Mouse (Mus musculus) right cerebral cortex, postnatal 36 days (tissue): ENCODE data around the gene Eif4enif1.
"Not testable (repeated sequence)": the region's sequence is repeated elsewhere in the genome, so short reads cannot be mapped to it uniquely, and the experiment has no call there.

Experiments
- DNase-seq, 2 experiments: peaks; one replicate each; pipeline ENCODE4 v3.0.0; 2022; ENCODE audit warnings: low spot score in 2 of 2, mixed read lengths in 1 of 2

Eif4enif1 gene

DNA sequence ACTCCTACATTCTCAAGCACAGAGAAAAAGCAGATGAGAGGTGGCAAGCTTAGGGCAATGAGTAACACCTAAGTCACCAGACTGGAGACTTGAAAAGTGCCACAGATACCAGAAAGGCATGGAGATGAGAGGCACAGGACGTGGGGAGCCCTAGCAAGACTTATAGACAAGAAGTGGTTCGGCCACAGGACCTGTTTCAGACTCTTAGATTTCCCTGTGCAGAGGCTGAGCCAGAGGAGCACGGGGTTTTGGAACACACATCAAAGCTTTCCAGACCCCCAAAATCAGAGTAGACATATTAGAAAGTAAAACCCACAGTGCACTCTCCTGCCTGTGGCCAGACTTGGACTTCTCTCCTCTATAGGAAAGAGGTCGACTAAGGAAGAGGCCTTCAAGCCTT is 20.9 kb upstream of the Eif4enif1 start:
- DNase-seq, result peak; percentile 73 to 80

- not testable (repeated sequence) for DNase-seq
Measured at GRCm38 (mm10) chr11:3181971-3182370, 20.2 kb upstream of the Eif4enif1 start.

- DNase-seq, result not testable (repeated sequence)
Measured at GRCm38 (mm10) chr11:3182707-3183106, 19.5 kb upstream of the Eif4enif1 start.

GRCm38 (mm10) chr11:3193363-3193762 is 8.8 kb upstream of the Eif4enif1 start, which contains the start of gene Sfi1:
TSS of gene Sfi1 (minus strand) at chr11:3193463.
- DNase-seq, result no peak

- not testable (repeated sequence) for DNase-seq
Measured at GRCm38 (mm10) chr11:3200636-3201035, 1.6 kb upstream of the Eif4enif1 start.

GRCm38 (mm10) chr11:3201326-3202230 is 614 bp upstream of the Eif4enif1 start:
- no peak for DNase-seq

DNA sequence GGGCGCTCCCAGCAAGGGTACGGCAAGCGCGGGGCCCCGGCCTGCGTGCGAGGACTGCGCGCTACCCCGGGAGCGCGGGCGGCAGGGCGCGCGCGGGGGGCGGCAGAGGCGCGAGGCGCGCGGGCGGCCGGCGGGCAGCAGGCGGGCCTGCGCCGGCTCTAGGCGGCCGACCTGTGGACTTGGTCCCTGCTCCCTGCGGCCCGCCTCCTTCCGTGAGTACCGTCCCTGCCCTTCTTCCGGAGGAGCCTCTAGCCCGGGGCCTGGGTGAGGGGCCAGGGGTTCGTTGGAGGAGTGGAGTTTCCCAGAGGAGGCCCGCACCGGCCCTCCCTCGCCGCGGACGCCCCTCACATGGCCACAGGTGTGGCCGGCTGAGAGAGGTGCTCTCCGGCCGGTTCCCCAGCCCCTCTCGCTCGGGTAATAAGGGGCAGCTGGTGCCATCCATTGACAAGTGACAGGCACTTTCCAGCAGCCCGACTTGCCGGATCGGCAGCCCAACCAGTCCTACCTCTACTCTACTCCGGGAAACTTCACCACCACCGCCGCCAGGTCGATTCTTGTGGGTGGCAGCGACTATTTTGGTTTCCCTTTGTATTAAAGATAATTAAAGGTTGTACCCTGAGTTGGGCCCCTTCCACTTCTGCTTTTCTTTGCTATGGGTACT is 719 bp downstream of the Eif4enif1 start:
- peak in 1 of 2 experiments; percentile 30 for DNase-seq

DNA sequence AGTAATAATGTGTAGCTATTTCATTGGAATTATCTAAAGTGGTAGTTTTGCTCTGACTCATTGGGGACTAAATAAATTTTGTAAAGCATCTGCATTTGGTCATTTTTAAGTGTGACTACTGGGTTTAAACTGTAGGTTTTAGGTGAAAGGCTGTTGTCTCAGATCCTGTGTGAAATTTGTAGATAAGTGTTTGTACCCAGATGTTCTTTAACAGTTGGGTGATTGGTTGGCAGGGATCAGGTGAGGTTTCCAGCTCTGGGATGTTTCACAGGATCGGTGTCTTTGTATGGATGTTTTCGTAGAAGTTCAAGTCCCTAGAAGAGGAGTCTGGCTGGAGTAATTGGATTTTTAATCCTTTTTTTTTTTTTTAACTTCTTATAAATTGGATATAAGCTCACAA is 1.6 kb downstream of the Eif4enif1 start:
- no peak for DNase-seq

DNA sequence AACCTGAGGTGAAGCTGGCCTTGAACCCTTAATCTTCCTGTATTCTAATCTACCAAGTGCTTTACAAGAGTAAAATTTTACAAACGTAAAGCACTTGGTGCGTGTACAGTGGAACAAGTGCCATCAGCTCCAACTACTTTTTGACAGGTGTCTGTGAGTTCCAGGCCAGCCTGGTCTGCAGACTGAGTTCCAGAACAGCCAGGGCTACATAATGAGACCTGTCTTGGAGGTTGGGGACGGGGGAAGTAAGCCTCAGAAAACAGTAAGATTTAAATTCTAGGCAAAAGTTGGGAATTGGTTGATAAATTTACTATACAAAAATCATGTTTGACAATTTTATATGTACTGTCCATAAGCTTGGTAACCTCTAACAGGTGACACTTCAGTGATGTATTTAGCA is 3.0 kb downstream of the Eif4enif1 start:
- no peak for DNase-seq

GRCm38 (mm10) chr11:3206783-3207182 is 4.6 kb downstream of the Eif4enif1 start:
- DNase-seq, result no peak

DNA sequence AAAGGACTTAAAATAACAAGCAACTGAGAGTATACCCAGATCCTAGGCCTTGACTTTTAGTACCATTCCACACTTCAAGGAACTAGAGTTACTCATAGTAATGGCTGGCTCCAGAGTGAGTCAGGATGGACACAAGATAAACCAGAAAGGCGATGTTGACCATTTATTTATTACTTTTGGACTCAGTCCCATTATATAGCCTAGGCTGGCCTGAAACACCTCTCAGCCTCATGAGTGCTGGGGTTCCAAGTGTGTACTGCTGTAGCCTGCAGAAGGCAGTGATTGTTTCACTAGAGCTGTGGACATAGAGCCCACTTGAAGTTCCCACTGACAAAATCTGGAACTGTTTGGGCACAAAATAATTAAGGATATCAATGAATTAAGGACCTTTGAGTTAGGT is 10.3 kb downstream of the Eif4enif1 start:
- DNase-seq, result no peak

GRCm38 (mm10) chr11:3223105-3223504 is 20.9 kb downstream of the Eif4enif1 start:
- DNase-seq, result no peak

DNA sequence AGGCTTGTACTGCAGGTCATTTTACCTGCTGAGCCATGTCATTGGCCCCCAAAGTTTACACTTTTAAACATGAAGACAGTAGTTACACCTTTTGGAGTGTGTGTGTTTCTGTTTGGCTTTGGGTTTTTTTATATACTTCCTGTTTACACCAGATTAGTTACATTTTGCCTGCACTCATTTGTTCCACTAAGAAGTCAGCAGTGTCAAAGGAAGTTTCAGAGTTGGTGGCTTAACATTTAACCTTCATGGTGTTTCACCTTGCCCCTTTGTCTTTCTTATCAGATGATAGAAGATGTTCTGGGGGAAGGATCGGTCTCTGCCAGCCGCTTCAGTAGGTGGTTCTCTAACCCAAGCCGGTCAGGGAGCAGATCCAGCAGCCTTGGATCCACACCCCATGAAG is 24.9 kb downstream of the Eif4enif1 start:
- no peak for DNase-seq

DNA sequence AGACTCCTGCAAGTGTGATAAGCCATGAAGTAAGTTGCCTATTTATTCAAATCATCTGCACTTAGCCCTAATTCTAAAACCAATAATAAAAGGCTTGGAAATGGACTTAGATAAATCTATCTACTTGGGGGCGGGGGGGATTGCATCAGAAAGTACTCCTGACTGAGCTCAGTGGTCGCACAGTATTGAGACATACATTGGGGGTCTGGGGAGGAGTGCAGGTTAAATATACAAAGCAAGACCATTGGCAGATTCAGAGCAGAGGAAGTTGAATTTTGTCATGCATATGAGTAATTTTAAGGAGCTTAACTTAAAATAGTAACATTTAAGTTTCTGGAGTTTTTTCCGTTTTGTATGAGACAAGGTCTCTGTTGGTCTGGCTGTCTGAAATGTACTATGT is 30.1 kb downstream of the Eif4enif1 start:
- DNase-seq, result no peak

- no peak for DNase-seq
Measured at GRCm38 (mm10) chr11:3233704-3234103, 31.5 kb downstream of the Eif4enif1 start.

DNA sequence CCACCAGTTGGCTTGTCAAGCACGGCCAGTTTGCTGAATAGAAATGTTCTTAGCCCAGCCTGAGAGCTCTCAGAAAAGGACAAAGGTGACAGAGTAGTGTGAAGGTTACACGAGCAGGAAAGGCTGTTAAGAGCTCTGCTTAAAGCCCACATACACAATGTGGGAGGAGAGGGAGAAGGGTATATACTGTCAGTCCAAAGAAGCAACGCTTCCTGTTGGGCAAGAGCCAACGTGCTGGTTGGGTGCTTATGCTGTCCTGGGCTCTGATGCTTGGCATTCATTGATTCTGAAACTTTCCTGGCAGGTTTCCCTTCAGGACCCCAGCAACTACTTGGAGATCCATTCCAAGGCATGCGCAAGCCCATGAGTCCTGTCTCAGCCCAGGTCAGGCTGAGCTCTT is 33.1 kb downstream of the Eif4enif1 start:
- DNase-seq, result no peak

DNA sequence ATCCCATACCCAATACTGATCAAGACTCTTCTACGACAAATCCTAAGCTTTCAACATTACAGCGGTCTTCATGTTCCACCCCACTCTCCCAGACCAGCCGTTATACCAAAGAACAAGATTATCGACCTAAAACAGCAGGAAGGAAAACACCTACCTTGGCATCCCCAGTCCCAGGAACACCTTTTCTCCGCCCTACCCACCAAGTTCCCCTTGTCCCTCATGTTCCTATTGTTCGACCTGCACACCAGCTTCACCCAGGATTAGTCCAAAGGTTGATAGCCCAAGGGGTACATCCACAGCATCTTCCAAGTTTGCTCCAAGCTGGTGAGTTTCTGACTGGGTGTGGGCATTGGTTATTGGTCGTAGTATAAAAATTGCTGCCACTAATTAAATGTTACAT is 40.2 kb downstream of the Eif4enif1 start:
- no peak for DNase-seq

GRCm38 (mm10) chr11:3243771-3244170 is 41.6 kb downstream of the Eif4enif1 start:
- DNase-seq, result no peak

GRCm38 (mm10) chr11:3247387-3247786 is 45.2 kb downstream of the Eif4enif1 start:
- DNase-seq, result no peak

- DNase-seq, result no peak
Measured at GRCm38 (mm10) chr11:3259537-3259936, 57.3 kb downstream of the Eif4enif1 start.

GRCm38 (mm10) chr11:3265291-3266078 is 63.3 kb downstream of the Eif4enif1 start:
- no peak for DNase-seq

DNA sequence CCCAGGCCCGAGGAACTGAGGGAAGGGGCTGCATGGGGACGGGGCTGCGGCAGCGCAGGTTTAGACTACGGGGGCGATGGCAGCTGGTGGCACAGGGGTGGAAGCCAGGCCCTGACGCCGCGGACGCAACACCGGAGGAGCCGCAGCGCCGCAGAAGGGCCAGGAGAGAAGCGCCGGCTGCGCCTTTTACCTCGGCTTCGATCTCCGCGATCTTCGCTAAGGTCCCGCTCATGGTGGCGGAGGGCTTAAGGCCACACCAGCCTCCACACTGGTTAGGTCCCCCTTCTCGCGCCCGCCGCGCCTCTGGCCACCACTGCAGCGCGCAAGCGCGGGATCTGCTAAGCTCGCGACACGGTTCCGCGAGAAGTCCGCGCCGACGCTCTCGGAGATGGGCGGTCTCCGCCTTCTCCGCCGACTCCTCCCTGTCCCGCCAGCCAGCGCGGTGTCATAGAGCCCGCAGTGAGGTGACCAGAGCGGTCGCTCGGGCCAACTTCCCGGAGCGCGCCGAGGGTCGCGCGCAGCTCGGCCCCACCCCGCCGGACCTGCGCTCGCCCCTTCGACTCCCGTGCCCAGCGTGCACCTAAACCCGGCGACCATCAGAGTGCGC is 64.0 kb downstream of the Eif4enif1 start, which contains the start of gene Drg1:
Drg1 (minus strand) TSS at position 337 of the 607 bp plus-strand sequence.
- peak; percentile 88 to 91 for DNase-seq
